Mouse (Mus musculus) midbrain, embryonic 13.5 days (tissue): ENCODE measurements around the gene Sirt7. TPM values are rescaled to one million over a fixed set of nuclear protein-coding genes. Genes with fewer than 3 reads are reported as not detected.

Experiments
- ATAC-seq: fragments of 200-750 bp; cut with Nextera tagmentation; 2 replicates; pipeline ENCODE4 v1.8.0; 2017; ENCODE audit warnings: mild to moderate bottlenecking, moderate TSS enrichment, moderate library complexity
- H3K27ac ChIP-seq: fragments of 300-500 bp; sonication (generic); 2 replicates; pipeline ENCODE4 v1.5.1; 2015; ENCODE audit warnings: inconsistent platforms, mild to moderate bottlenecking, moderate library complexity
- H3K27me3 ChIP-seq: fragments of 300-500 bp; sonication (generic); 2 replicates; pipeline ENCODE4 v1.6.1; 2015; ENCODE audit warnings: mild to moderate bottlenecking, inconsistent platforms
- H3K36me3 ChIP-seq: fragments of 300-500 bp; sonication (generic); 2 replicates; pipeline ENCODE4 v1.6.1; 2015; ENCODE audit warnings: mild to moderate bottlenecking, inconsistent platforms
- H3K4me1 ChIP-seq: fragments of 300-500 bp; sonication (generic); replicated peaks from 2 replicates; pipeline ENCODE4 v1.6.1; 2015; ENCODE audit warnings: inconsistent platforms
- H3K4me2 ChIP-seq: fragments of 300-500 bp; sonication (generic); replicated peaks from 2 replicates; pipeline ENCODE4 v1.6.1; 2015; ENCODE audit warnings: moderate library complexity, mild to moderate bottlenecking, inconsistent platforms
- H3K4me3 ChIP-seq: fragments of 300-500 bp; sonication (generic); replicated peaks from 2 replicates; pipeline ENCODE4 v1.5.1; 2015; ENCODE audit warnings: mild to moderate bottlenecking, inconsistent platforms
- H3K9ac ChIP-seq: fragments of 300-500 bp; sonication (generic); replicated peaks from 2 replicates; pipeline ENCODE4 v1.6.1; 2015; ENCODE audit warnings: mild to moderate bottlenecking, inconsistent platforms
- H3K9me3 ChIP-seq: fragments of 300-500 bp; sonication (generic); 2 replicates; pipeline ENCODE4 v1.6.1; 2016; ENCODE audit warnings: mild to moderate bottlenecking, inconsistent platforms
- WGBS: fragments of 180-500 bp; shearing (Covaris S2); methylation state at CpG from one replicate; pipeline ENCODE4 v1.1.7; 2015; 5-methylcytosine and 5-hydroxymethylcytosine counted together
- polyA plus RNA-seq: library from polyadenylated mRNA; unstranded; fragments of >200 nt; fragmentation: Nextera tagmentation; extraction: Ambion mirVana; gene quantifications from 2 replicates; pipeline ENCODE4 v1.2.1, GENCODE M21; 2015

Sirt7 gene
- polyA plus RNA-seq, 1 experiment from 2014 or later, result 51.3 TPM

DNA sequence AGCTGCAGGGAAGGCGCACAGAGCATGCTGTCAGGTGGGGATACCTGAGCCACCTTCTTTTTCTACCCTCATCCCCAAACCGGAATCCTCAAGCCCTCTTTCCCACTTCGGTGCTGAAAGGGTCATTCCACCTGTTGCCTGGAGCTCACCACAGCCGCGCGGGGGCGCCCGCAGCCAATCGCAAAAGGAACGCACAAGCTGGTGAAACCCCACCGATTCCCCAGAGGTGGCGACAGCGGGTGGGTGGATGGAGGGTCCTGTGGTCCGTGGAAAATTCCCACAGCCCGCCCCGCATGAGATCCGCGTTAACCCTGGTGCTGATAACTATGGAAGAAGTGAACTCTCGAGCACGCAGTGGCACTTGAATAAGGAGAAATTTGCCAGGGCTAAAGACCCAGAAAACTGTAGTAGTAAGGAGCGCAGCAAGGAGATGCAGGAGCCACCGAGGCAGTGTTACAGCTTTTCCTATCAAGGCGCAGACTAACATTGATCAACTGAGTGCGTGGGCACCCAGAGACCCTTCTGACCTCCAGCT, 33.9 kb upstream of the Sirt7 start:
- H3K9ac ChIP-seq, result no peak overlapping the region

DNA sequence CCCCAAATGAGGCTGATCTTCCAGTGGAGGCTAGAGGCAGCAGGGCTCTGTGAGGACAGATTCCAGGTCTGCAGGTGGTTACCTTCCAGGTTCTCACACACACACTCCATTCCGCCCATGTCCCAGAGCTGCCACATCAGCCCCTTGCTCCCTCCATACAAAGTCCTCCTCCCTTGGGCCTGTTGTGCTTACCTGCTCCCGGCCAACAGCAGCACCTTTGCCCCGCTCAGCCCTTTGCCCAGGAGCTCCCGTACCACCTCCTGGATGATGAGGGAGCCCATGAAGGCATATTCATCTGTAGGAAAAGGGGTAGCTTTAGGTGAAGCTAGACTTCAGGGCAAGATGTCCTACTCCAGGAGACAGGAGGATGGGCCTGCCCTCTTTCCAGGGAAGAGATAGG, 32.3 kb upstream of the Sirt7 start:
- H3K4me2 ChIP-seq, result no peak overlapping the region
- 94% methylated on average over 4 of the region's 4 CpGs for WGBS
- no peak for ATAC-seq
- no peak overlapping the region for H3K4me3 ChIP-seq
- no peaks in the 10 kb centered on the region for H3K36me3 ChIP-seq
- peaks cover 19% of the 10 kb centered on the region for H3K4me1 ChIP-seq
- H3K27me3 ChIP-seq, result peaks cover 73% of the 10 kb centered on the region
- no peak overlapping the region for H3K9ac ChIP-seq
- H3K9me3 ChIP-seq, result no peaks in the 10 kb centered on the region
- H3K27ac ChIP-seq, result no peak overlapping the region

More for the DNA sequence above, 33.9 kb upstream of the Sirt7 start:
- 3% methylated on average over 24 of the region's 24 CpGs for WGBS
- H3K4me2 ChIP-seq, result no peak overlapping the region
- H3K4me1 ChIP-seq, result peaks cover 19% of the 10 kb centered on the region
- no peaks in the 10 kb centered on the region for H3K36me3 ChIP-seq
- H3K9me3 ChIP-seq, result no peaks in the 10 kb centered on the region
- H3K27ac ChIP-seq, result no peak overlapping the region
- ATAC-seq, result no peak
- peaks cover 88% of the 10 kb centered on the region for H3K27me3 ChIP-seq
- H3K4me3 ChIP-seq, result no peak overlapping the region

DNA sequence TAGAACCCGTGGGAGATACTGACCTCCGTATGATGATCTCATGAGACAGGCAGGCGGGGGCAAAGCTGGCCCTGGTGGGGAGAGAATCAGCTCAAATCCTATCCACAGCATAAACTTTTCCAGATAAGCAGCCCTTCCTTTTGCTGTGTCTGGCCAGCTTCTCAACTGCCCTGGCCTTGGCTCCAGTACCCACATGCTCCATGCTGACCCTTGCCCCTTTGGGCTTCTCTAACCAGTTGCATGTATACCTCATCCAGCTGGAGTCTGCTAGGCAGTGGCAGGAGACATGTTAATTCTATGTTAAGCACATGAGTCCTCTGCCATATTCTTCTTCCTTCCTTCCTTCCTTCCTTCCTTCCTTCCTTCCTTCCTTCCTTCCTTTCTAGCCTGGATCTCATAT, 29.7 kb upstream of the Sirt7 start:
- Histone ChIP-seq H3K27ac (no peak overlapping the region), H3K4me2 (no peak overlapping the region), H3K9ac (no peak overlapping the region), H3K4me1 (peaks cover 3% of the 10 kb centered on the region), H3K27me3 (peaks cover 50% of the 10 kb centered on the region), H3K4me3 (no peak overlapping the region), H3K36me3 (no peaks in the 10 kb centered on the region), H3K9me3 (no peaks in the 10 kb centered on the region)
- 83% methylated on average over 3 of the region's 3 CpGs for WGBS
- ATAC-seq, result no peak

DNA sequence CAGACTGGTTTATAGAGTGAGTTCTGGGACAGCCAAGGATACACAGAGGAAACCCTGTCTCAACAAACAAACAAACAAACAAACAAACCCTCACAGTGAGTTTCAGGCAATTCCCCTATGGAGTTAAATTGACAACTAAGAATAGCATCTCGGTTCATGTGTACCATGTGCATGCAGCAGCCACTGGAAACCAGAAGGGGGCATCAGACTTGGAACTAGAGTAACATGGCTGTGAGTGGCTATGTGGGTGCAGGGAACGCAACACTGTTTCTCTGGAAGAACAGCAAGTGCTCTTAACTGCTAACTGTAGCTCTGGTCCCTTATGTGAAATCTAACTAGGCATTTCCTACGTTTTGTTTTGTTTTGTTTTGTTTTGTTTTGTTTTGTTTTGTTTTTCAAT, 26.8 kb upstream of the Sirt7 start:
- Histone ChIP-seq H3K4me2 (no peak overlapping the region), H3K9ac (no peak overlapping the region), H3K4me3 (no peak overlapping the region), H3K27ac (no peak overlapping the region), H3K4me1 (peaks cover 9% of the 10 kb centered on the region), H3K36me3 (no peaks in the 10 kb centered on the region), H3K9me3 (no peaks in the 10 kb centered on the region), H3K27me3 (peaks cover 34% of the 10 kb centered on the region)
- 69% methylated on average over 3 of the region's 3 CpGs for WGBS
- ATAC-seq, result no peak

DNA sequence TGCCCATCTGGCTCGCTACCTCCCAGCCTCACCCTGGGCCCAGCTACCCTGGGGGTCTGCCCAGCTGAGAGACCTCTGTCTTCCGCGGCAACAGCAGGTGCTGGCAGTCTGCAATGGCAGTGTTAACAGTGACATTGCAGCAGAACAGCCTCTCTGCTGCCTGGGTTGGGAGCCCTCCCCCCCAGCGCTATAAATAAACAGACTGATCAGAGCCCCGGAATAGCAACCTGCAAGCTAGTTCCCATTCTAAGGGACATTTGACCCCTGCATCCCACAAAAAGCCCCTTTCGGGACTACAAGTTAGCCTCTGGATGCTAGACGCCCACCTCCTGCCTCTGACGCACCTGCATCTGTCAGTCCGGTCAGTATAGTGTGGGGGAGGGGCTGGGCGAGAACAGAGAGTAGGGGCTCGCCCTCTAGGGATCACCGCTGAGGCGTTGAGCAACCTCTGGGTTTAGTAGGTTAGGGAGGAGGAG, 23.0 kb upstream of the Sirt7 start, which contains the start of gene Myadml2:
Myadml2 (minus strand) TSS at position 158 of the 476 bp plus-strand sequence.
- Histone ChIP-seq H3K36me3 (no peaks in the 10 kb centered on the region), H3K4me2 (peak within 1 kb of the TSS; percentile 36), H3K9me3 (no peaks in the 10 kb centered on the region), H3K27ac (no peak within 1 kb of the TSS), H3K4me3 (peak within 1 kb of the TSS; percentile 15), H3K4me1 (peaks cover 15% of the 10 kb centered on the region), H3K27me3 (peaks cover 19% of the 10 kb centered on the region; the same call in 1 of the 2 replicates), H3K9ac (peak within 1 kb of the TSS; percentile 51)
- 7% methylated on average over 13 of the region's 13 CpGs for WGBS
- ATAC-seq, result no peak

DNA sequence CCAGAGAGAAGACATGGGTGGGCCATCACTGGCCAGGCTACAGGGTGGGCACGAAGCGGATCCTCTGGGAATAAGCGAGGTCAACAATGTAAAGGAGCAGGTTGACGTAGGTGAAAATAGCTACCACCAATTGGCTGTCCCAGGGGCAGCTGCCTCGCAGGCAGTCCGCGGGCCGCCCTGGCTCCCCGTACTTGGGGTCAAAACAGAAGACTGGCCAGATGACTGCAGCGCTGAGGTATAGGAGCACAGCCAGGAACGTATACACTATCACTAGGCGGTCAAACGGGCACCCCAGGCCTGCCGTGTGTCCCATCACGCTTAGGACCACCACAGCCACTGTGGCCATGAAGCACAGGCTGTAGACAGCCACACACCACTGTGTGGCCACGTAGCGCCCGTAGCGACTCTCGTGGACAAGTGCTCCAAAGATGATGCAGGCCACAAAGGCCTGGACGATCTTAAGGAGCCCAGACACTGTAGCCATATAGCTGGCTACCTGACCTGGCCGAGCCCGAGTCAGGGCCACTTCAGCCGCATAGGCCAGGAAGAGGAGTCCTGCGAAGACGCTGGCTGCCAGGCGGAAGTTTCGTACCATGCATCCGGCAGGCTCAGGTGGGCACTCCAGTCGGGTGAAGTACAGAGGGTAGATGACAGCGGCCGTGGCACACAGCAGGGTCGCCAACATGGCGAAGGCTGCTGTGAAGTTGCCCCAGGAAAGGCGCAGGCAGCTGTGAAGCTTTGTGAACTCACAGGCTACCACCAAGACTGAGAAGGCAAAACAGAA, 22.2 kb upstream of the Sirt7 start:
- Histone ChIP-seq H3K9ac (no peak overlapping the region; the same call in 1 of the 2 replicates), H3K4me3 (no peak overlapping the region), H3K27me3 (peaks cover 26% of the 10 kb centered on the region; the same call in 1 of the 2 replicates), H3K27ac (no peak overlapping the region), H3K4me2 (peak overlapping the region; percentile 36), H3K9me3 (no peaks in the 10 kb centered on the region), H3K36me3 (no peaks in the 10 kb centered on the region), H3K4me1 (peaks cover 23% of the 10 kb centered on the region)
- no peak for ATAC-seq
- WGBS, result 80% methylated on average over 35 of the region's 35 CpGs

DNA sequence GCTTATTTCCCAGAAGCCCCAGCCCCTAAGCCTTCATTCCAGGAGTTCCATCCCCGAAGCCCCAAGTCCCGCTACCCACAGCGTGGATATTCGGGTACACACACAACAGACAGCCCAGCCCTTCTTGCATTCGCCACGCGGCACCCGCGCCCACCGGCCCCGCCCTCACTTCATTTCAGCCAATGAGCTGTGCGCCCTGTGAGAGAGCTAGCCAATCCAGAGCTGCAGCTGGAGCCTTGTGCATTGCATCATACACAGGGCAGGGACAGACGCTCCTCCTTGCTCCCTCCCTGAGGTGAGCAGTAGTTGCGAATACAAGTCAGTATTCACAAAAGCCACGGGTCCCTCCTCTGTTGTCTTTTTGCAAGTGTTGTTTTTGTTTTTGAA, 18.6 kb upstream of the Sirt7 start, which contains the start of gene Pycr1:
Pycr1 (minus strand) TSS at position 169 of the 387 bp plus-strand sequence.
- ATAC-seq, result peak; percentile 99
- Histone ChIP-seq H3K4me3 (peak within 1 kb of the TSS; percentile 51), H3K27me3 (peaks cover 22% of the 10 kb centered on the region; the same call in 1 of the 2 replicates), H3K27ac (no peak within 1 kb of the TSS), H3K4me2 (peak within 1 kb of the TSS; percentile 89), H3K9ac (peak within 1 kb of the TSS; percentile 77), H3K36me3 (no peaks in the 10 kb centered on the region), H3K4me1 (peaks cover 25% of the 10 kb centered on the region), H3K9me3 (no peaks in the 10 kb centered on the region)
- WGBS, result under 1% methylated on average over 15 of the region's 15 CpGs

DNA sequence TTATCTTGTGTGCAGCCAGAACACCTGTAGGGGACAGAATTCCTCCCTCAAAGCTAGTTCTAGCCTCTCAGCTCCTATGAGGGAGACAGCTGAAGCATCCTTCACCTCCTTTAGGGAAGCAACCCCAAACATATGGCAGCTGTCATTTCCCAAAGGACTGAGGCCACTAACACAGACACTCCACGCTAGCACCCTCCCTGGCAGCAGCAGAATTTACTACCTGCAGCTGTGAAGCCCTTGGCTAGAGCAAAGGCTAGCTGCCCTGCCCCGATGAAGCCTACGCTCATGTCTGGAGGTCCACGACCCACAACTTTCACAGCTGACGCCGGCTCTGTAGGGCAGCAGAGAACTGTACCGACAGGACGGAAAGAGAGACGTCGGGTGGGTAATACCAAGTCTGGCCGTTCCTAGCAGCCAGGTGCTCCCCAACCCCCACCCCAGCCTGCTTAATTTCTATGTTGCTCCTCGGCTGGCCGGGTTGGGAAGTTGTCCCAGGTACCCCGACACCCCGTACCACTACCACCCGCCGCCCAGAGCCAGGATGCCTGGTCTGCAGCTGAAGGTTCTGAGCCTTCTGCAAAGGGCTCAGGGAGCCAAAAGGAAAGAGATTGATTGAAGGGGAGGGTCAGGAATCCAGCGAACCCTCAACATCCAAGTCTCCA, 18.0 kb upstream of the Sirt7 start:
- H3K4me2 ChIP-seq, result peak overlapping the region; percentile 89
- no peaks in the 10 kb centered on the region for H3K9me3 ChIP-seq
- no peaks in the 10 kb centered on the region for H3K36me3 ChIP-seq
- H3K9ac ChIP-seq, result peak overlapping the region; percentile 77
- H3K4me3 ChIP-seq, result peak overlapping the region; percentile 51
- H3K27me3 ChIP-seq, result peaks cover 22% of the 10 kb centered on the region; the same call in 1 of the 2 replicates
- H3K4me1 ChIP-seq, result peaks cover 22% of the 10 kb centered on the region
- H3K27ac ChIP-seq, result no peak overlapping the region
- 3% methylated on average over 18 of the region's 18 CpGs for WGBS
- peak; percentile 78 for ATAC-seq

DNA sequence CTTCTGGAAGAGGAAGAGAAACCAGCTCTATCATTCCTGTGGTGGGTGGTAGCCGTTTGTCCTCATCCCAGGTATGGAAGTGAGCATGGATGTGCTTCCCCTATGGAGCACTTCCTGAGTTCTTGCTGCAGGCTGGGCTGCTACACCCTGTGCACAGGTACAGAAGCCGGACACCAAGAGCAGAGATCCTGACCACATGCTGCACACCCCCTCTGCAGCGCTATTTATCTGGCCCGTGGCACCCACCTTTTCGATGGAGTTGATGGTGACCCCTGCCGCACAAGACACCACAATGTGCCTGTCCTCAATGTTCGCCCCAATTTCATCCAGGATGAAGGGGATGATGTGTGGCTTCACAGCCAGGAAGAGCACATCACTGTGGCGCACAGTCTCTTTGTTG, 16.8 kb upstream of the Sirt7 start:
- Histone ChIP-seq H3K27ac (no peak overlapping the region), H3K9ac (peak overlapping the region; percentile 40), H3K36me3 (no peaks in the 10 kb centered on the region), H3K9me3 (no peaks in the 10 kb centered on the region), H3K4me3 (no peak overlapping the region), H3K4me2 (no peak overlapping the region), H3K4me1 (peaks cover 16% of the 10 kb centered on the region), H3K27me3 (peaks cover 13% of the 10 kb centered on the region; the same call in 1 of the 2 replicates)
- no peak for ATAC-seq
- WGBS, result 94% methylated on average over 8 of the region's 8 CpGs

DNA sequence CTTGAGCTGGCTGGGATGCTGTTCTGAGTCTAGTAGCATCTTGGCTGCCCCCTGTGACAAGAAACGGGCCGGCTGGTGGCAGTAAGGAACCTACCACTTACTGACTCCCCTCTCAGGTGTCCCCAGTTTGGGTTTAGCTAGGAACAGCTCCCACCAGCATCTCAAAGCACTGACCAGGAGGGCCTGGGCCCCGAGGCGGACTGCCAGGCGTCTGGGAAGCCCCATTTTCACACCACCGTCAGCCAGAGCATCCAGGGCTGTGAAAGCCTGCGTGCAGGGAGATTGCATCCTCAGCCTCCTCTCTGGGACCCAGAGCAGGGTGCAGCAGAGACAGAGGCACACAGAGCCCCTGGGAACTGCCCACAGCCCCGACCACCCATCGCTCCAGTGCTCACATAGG, 16.2 kb upstream of the Sirt7 start:
- H3K4me3 ChIP-seq, result no peak overlapping the region
- peaks cover 16% of the 10 kb centered on the region for H3K4me1 ChIP-seq
- no peak for ATAC-seq
- H3K36me3 ChIP-seq, result no peaks in the 10 kb centered on the region
- no peak overlapping the region for H3K4me2 ChIP-seq
- H3K9me3 ChIP-seq, result no peaks in the 10 kb centered on the region
- peak overlapping the region; percentile 40; the same call in 1 of the 2 replicates for H3K9ac ChIP-seq
- no peak overlapping the region for H3K27ac ChIP-seq
- H3K27me3 ChIP-seq, result peaks cover 8% of the 10 kb centered on the region; the same call in 1 of the 2 replicates
- 66% methylated on average over 9 of the region's 9 CpGs for WGBS

DNA sequence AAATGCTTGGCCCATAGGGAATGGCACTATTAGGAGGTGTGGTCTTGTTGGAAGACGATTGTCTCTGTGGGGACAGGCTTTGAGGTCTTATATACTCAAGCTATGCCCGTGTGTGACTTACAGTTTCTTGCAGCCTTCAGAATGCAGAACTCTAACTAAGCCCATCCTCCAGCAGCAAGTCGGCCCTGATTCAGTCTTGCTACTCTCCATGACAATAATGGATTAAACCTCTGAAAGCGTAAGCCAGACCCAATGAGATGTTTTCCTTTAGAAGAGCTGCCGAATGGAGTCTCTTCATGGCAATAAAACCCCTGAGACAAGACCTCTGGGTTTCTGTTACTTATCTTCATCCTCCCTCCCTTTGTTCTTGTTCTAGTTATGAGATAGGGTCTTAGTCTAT, 9.8 kb upstream of the Sirt7 start:
- no peak overlapping the region for H3K4me3 ChIP-seq
- H3K9ac ChIP-seq, result no peak overlapping the region
- H3K27me3 ChIP-seq, result no peaks in the 10 kb centered on the region
- H3K36me3 ChIP-seq, result no peaks in the 10 kb centered on the region
- WGBS, result 64% methylated on average over 5 of the region's 5 CpGs
- no peak overlapping the region for H3K27ac ChIP-seq
- no peak for ATAC-seq
- H3K9me3 ChIP-seq, result no peaks in the 10 kb centered on the region
- no peak overlapping the region for H3K4me2 ChIP-seq
- H3K4me1 ChIP-seq, result peaks cover 27% of the 10 kb centered on the region
